Comparison of ENCODE assay signal across 36 mouse cellular contexts in genomic region chr2:130598399-130598798, GRCm38 (mm10). TPM values are rescaled to one million over a fixed set of nuclear protein-coding genes. Genes with fewer than 3 reads are reported as not detected.
"Had no signal": no experiment of that assay in that cellular context is flagged by ENCODE, and none has a peak within 500 bp of the region (broad histone marks: within the 10 kb centered on the region; RNA-seq: fewer than 3 reads in every experiment).

No protein-coding gene starts in this region.

- DNase-seq: forebrain, postnatal 0 days; gastrocnemius, postnatal 14 days; gastrocnemius, postnatal 36 days; kidney, adult 11 months; kidney, adult 2 months; kidney, adult 9 months; kidney, postnatal 14 days; kidney, postnatal 36 days; layer of hippocampus, adult 9-11 months; layer of hippocampus, postnatal 36 days; left cerebral cortex, postnatal 4 days had no signal

- H3K4me2 ChIP-seq: hindbrain, embryonic 13.5 days; hindbrain, embryonic 15.5 days; kidney, embryonic 15.5 days; limb, embryonic 13.5 days; limb, embryonic 15.5 days; liver, embryonic 12.5 days had no signal

- H3K4me1 ChIP-seq: hindbrain, embryonic 13.5 days; hindbrain, embryonic 15.5 days; kidney, embryonic 15.5 days; limb, embryonic 13.5 days; limb, embryonic 15.5 days had no signal

- H3K9ac ChIP-seq: forebrain, postnatal 0 days; hindbrain, embryonic 13.5 days; hindbrain, embryonic 15.5 days; kidney, embryonic 15.5 days; limb, embryonic 13.5 days; limb, embryonic 15.5 days; liver, embryonic 12.5 days; liver, embryonic 14.5 days had no signal

- H3K4me3 ChIP-seq: hindbrain, embryonic 13.5 days; hindbrain, embryonic 15.5 days; kidney, embryonic 15.5 days; limb, embryonic 13.5 days; limb, embryonic 15.5 days; liver, embryonic 12.5 days had no signal

- H3K27ac ChIP-seq: hindbrain, embryonic 13.5 days; hindbrain, embryonic 15.5 days; hindbrain, postnatal 0 days; kidney, embryonic 15.5 days; kidney, postnatal 0 days; limb, embryonic 13.5 days; limb, embryonic 15.5 days; liver, embryonic 12.5 days; liver, embryonic 14.5 days had no signal

- H3K9me3 ChIP-seq: hindbrain, embryonic 13.5 days; hindbrain, embryonic 15.5 days; kidney, embryonic 15.5 days; limb, embryonic 13.5 days; limb, embryonic 15.5 days; liver, embryonic 12.5 days had no signal

- ATAC-seq: forebrain, postnatal 0 days; intestine, embryonic 16.5 days had no signal

- H3K27me3 ChIP-seq: hindbrain, embryonic 13.5 days; hindbrain, embryonic 15.5 days; kidney, embryonic 15.5 days; limb, embryonic 13.5 days; limb, embryonic 15.5 days; liver, embryonic 12.5 days had no signal

RNA-seq across cellular contexts. Expression of gene Avp, which starts 16.0 kb away (rescaled TPM):
- total RNA-seq: gastrocnemius, adult 18-20 months; gastrocnemius, adult 8-10 months; gastrocnemius, postnatal 14 days; gastrocnemius, postnatal 36 days; hematopoietic stem cell, adult 5-6 weeks; liver, adult 2 months had no signal
- polyA plus RNA-seq: gonadal fat pad, adult 2 months; heart, embryonic 16.5 days; hindbrain, embryonic 11.5 days; hindbrain, embryonic 13.5 days; hindbrain, embryonic 15.5 days; intestine, embryonic 14.5 days; intestine, embryonic 16.5 days; kidney, adult 2 months; kidney, embryonic 15.5 days; kidney, postnatal 0 days; large intestine, adult 2 months; limb, embryonic 11.5 days; limb, embryonic 13.5 days; limb, embryonic 15.5 days; liver, adult 2 months; liver, embryonic 12.5 days; liver, embryonic 14.5 days; liver, embryonic 16.5 days had no signal

RNA-seq across cellular contexts. Expression of gene Oxt, which starts 22.4 kb away (rescaled TPM):
- total RNA-seq: gastrocnemius, adult 18-20 months; gastrocnemius, adult 8-10 months; gastrocnemius, postnatal 14 days; gastrocnemius, postnatal 36 days; heart, adult 18-20 months; hematopoietic stem cell, adult 5-6 weeks; layer of hippocampus, adult 18-20 months; layer of hippocampus, postnatal 14 days; layer of hippocampus, postnatal 36 days; left cerebral cortex, adult 18-20 months; liver, adult 2 months had no signal
- polyA plus RNA-seq: gonadal fat pad, adult 2 months; heart, embryonic 16.5 days; hindbrain, embryonic 11.5 days; hindbrain, embryonic 13.5 days; hindbrain, embryonic 15.5 days; hindbrain, postnatal 0 days; intestine, embryonic 14.5 days; intestine, embryonic 16.5 days; kidney, adult 2 months; kidney, embryonic 15.5 days; large intestine, adult 2 months; limb, embryonic 11.5 days; limb, embryonic 13.5 days; limb, embryonic 15.5 days; liver, adult 2 months; liver, embryonic 12.5 days; liver, embryonic 14.5 days; liver, embryonic 16.5 days had no signal
